Mouse (Mus musculus): ENCODE results near the gene Slit3. TPM values are rescaled to one million over a fixed set of nuclear protein-coding genes. Genes with fewer than 3 reads are reported as not detected.

Gene Slit3
- polyA plus RNA-seq, 1 experiment from 2014 or later, result 4.5 TPM

DNA sequence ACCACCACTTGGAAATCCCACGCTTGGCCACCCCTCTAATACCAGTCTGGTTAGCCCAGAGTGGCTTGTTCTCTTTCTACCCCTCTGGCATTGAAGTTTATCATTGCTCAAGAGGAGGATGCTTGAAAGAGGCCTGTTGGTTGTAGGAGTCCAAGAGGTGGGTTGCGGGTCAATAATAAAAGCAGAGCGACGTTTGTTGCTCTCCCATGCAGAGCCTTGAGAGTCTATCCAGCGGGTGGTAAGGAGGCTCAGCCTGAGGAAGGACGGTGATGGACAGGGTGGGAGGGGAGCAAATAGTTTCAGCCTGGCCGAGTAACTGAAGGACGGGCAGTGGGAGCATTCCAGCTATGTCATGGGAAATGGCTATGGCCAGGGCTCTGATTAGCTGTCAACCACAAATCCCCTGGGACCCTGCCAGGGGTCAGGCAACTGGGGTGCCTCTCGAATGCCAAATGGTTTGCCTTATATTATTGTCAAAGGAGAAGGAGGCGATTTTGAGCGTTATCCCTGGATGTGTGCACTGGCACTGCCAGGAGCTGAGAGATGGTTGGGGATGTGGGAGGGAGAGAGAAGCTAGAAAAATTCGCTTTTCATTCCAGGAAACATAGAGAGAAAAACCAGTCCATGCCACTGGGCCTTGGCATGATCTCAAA is 141.4 kb downstream of the Slit3 start:
- Histone ChIP-seq H3K4me1 (ENCODE audit: control insufficient read depth, insufficient read depth, low read length) (no peaks in the 10 kb centered on the region; the same call in 1 of the 2 replicates), H3K27me3 (ENCODE audit: control insufficient read depth, insufficient read depth, low read depth, low read length) (no peaks in the 10 kb centered on the region; the same call in 1 of the 2 replicates), H3K36me3 (ENCODE audit: control insufficient read depth, insufficient read depth, low read length) (no peaks in the 10 kb centered on the region), H3K27ac (ENCODE audit: low read length) (no peak overlapping the region), H3K9me3 (replicated peaks; ENCODE audit: control insufficient read depth, low read length, poor library complexity, severe bottlenecking) (peaks cover 3% of the 10 kb centered on the region; the same call in 1 of the 2 replicates), H3K4me3 (ENCODE audit: low read depth, low read length) (no peak overlapping the region), H3K4me2 (ENCODE audit: low read length) (no peak overlapping the region), H3K9ac (ENCODE audit: low read depth, low read length) (no peak overlapping the region)
- ATAC-seq, result no peak
- 59% methylated on average over 12 of the region's 12 CpGs for WGBS

DNA sequence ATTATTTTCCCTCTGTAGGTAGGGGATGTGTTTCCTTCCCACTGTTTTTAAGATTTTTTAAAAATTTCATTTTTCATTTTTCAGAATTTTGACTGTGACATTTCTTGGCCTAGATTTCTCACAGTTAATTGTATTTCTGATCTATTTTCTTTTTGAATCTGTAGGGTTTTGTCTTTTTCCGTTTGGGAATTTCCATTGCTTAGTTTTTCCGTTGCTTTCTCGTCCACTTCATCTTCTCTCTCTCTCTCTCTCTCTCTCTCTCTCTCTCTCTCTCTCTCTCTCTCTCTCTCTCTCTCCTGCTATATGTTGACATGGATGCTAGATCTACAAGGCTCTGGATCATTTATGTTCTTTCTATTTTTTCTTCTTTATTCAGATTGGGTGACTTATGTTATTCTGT is 143.7 kb downstream of the Slit3 start:
- Histone ChIP-seq H3K4me1 (ENCODE audit: control insufficient read depth, insufficient read depth, low read length) (no peaks in the 10 kb centered on the region; the same call in 1 of the 2 replicates), H3K4me3 (ENCODE audit: low read depth, low read length) (no peak overlapping the region), H3K27ac (ENCODE audit: low read length) (no peak overlapping the region), H3K36me3 (ENCODE audit: control insufficient read depth, insufficient read depth, low read length) (no peaks in the 10 kb centered on the region), H3K9me3 (replicated peaks; ENCODE audit: control insufficient read depth, low read length, poor library complexity, severe bottlenecking) (peaks cover 3% of the 10 kb centered on the region; the same call in 1 of the 2 replicates), H3K27me3 (ENCODE audit: control insufficient read depth, insufficient read depth, low read depth, low read length) (no peaks in the 10 kb centered on the region; the same call in 1 of the 2 replicates), H3K9ac (ENCODE audit: low read depth, low read length) (no peak overlapping the region), H3K4me2 (ENCODE audit: low read length) (no peak overlapping the region)
- WGBS, result 96% methylated on average over 3 of the region's 3 CpGs
- ATAC-seq, result no peak

DNA sequence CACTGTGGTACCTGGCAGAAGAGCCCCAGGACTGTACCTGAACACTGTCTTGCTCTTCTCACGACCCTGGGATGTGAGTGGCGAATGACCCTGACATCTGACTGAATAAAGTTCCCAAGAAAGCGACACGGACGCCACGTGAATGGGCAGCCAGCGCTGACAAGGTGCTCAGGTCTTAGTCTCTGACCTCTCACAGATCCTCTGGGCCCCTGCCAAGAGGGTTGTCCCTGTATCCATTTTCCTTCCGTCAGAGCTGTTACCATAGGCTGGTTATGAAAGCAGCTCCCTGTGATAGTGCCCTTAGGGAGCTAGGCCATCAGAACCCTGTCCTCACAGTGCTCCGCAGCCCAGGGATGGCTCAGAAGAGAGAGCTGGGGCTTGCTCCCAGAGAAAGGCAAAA is 149.4 kb downstream of the Slit3 start:
- Histone ChIP-seq H3K4me3 (ENCODE audit: low read depth, low read length) (no peak overlapping the region), H3K27me3 (ENCODE audit: control insufficient read depth, insufficient read depth, low read depth, low read length) (no peaks in the 10 kb centered on the region), H3K9me3 (replicated peaks; ENCODE audit: control insufficient read depth, low read length, poor library complexity, severe bottlenecking) (no peaks in the 10 kb centered on the region), H3K4me2 (ENCODE audit: low read length) (no peak overlapping the region), H3K4me1 (ENCODE audit: control insufficient read depth, insufficient read depth, low read length) (0 out of 2 replicates have a peak, but pooled peaks cover 3% of the 10 kb centered on the region), H3K27ac (ENCODE audit: low read length) (no peak overlapping the region), H3K9ac (ENCODE audit: low read depth, low read length) (no peak overlapping the region), H3K36me3 (ENCODE audit: control insufficient read depth, insufficient read depth, low read length) (no peaks in the 10 kb centered on the region)
- WGBS, result 88% methylated on average over 9 of the region's 9 CpGs
- no peak for ATAC-seq

DNA sequence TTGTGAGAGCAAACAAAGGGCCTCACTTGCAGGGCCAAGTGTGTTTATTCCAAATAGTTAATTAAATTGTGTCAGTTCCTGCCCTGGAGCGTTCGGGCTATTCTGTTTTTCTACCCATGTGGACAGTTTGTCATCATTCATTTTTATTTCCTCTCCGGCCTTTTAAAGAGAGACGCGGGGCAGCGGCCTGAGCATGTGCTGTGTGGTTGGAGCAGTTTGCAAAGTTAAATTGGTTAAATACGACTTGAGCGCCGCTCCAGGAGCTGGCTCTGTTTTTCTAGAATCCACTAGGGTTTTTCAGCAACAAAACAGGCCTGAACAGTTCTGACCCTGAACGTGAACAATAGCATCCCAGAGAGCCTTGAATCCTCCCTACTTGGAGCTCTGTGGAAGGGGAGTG is 152.4 kb downstream of the Slit3 start:
- WGBS, result 57% methylated on average over 10 of the region's 10 CpGs
- no peaks in the 10 kb centered on the region for H3K27me3 ChIP-seq (ENCODE audit: control insufficient read depth, insufficient read depth, low read depth, low read length)
- no peak for ATAC-seq
- H3K9ac ChIP-seq (ENCODE audit: low read depth, low read length), result no peak overlapping the region
- H3K4me2 ChIP-seq (ENCODE audit: low read length), result no peak overlapping the region
- no peak overlapping the region for H3K4me3 ChIP-seq (ENCODE audit: low read depth, low read length)
- H3K36me3 ChIP-seq (ENCODE audit: control insufficient read depth, insufficient read depth, low read length), result no peaks in the 10 kb centered on the region
- peaks cover 3% of the 10 kb centered on the region; the same call in 1 of the 2 replicates for H3K4me1 ChIP-seq (ENCODE audit: control insufficient read depth, insufficient read depth, low read length)
- H3K27ac ChIP-seq (ENCODE audit: low read length), result no peak overlapping the region
- H3K9me3 ChIP-seq (replicated peaks; ENCODE audit: control insufficient read depth, low read length, poor library complexity, severe bottlenecking), result no peaks in the 10 kb centered on the region

DNA sequence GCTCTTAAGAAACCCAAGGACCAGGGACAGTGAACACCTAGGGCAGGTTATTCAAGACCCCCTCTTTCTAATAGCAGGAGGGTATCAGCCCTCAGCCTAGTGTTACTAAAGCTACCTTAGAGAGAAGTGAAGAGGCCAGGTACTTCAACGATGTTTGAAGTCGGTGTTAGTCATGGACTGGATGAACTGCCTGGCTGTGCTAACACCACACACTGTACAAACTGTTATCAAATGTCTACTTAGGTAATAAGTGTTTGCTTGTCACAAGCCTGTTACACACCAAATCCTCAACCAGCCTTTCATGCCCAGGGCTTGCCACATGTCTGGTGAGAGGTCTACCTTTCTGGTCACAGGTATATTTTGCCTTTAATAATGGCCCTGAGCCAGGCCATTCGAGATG is 153.0 kb downstream of the Slit3 start:
- Histone ChIP-seq H3K36me3 (ENCODE audit: control insufficient read depth, insufficient read depth, low read length) (no peaks in the 10 kb centered on the region), H3K9me3 (replicated peaks; ENCODE audit: control insufficient read depth, low read length, poor library complexity, severe bottlenecking) (no peaks in the 10 kb centered on the region), H3K27me3 (ENCODE audit: control insufficient read depth, insufficient read depth, low read depth, low read length) (no peaks in the 10 kb centered on the region), H3K27ac (ENCODE audit: low read length) (no peak overlapping the region), H3K4me1 (ENCODE audit: control insufficient read depth, insufficient read depth, low read length) (peaks cover 3% of the 10 kb centered on the region; the same call in 1 of the 2 replicates), H3K4me3 (ENCODE audit: low read depth, low read length) (no peak overlapping the region), H3K4me2 (ENCODE audit: low read length) (no peak overlapping the region), H3K9ac (ENCODE audit: low read depth, low read length) (no peak overlapping the region)
- 90% methylated on average over 3 of the region's 3 CpGs for WGBS
- ATAC-seq, result no peak

DNA sequence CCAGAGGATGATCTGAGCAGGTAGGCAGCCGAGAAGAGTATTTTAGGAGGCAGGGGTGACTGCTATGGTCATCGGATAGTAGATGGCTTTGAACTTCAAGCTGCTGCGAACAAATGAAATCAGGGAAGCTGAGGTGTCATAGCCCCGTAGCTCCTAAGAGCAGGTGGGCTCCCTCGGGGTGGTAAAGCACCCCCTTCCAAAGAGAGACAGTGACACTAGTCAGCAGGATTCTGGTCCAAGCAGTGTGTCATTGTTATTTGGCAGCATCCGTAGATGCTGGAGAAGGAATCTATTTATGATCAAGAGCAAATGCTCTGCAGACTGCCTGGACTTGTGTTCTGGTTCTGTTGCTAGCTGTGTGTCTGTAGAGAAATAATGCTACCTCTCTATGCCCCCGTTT is 154.3 kb downstream of the Slit3 start:
- H3K4me2 ChIP-seq (ENCODE audit: low read length), result no peak overlapping the region
- WGBS, result 91% methylated on average over 7 of the region's 7 CpGs
- no peak overlapping the region for H3K4me3 ChIP-seq (ENCODE audit: low read depth, low read length)
- H3K27me3 ChIP-seq (ENCODE audit: control insufficient read depth, insufficient read depth, low read depth, low read length), result no peaks in the 10 kb centered on the region; the same call in 1 of the 2 replicates
- H3K36me3 ChIP-seq (ENCODE audit: control insufficient read depth, insufficient read depth, low read length), result no peaks in the 10 kb centered on the region
- no peak overlapping the region for H3K9ac ChIP-seq (ENCODE audit: low read depth, low read length)
- H3K4me1 ChIP-seq (ENCODE audit: control insufficient read depth, insufficient read depth, low read length), result peaks cover 3% of the 10 kb centered on the region; the same call in 1 of the 2 replicates
- no peaks in the 10 kb centered on the region for H3K9me3 ChIP-seq (replicated peaks; ENCODE audit: control insufficient read depth, low read length, poor library complexity, severe bottlenecking)
- ATAC-seq, result no peak
- H3K27ac ChIP-seq (ENCODE audit: low read length), result no peak overlapping the region

DNA sequence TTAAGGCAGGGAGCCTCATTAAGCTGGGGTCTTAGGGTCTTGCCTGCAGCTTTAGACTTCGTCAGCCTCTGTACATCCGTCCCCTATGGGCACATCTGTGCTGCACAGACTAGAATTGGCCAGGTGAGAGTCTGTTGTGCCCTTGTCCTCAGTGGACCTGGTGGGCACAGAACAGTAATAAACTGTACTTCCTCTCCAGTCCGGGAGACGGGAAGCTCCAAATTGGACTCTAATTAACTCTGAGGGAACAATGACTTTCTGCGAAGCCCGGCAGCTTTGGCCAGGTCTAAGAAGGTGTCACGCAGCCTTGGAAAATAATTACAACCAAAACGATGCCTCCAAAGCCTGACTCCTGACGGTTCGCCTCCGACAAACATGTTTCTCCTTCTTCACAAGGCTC is 155.0 kb downstream of the Slit3 start:
- WGBS, result 74% methylated on average over 11 of the region's 11 CpGs

DNA sequence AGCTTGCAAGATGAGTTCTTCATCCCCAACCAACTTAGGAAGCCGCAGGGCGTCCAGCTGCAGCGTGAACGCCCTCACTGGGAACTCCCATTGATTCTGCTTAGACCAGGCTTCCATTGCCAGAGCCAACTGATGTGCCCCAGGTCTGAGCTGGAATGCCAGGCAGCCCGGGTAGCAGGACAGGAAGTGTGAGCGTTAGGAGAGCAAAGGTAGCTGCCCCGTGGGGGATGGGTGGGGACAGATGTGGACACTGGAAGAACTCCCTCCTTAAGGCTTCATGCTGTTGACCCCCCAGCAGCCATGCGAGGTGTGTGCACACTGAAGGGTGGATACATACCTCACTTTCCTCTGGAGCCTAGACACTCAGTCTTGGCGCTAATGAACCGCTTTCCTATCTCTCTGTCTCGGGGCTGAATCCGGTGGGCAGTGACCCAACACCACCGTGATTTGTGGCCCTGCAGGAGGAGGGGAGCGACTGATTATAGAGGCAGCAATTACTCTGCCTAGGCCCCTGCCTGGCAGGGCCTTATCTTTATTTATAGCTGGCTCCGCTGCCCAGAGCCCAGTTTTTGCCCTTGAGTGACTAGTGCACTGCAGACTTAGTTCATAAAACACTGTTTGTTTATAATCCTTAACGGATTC is 157.2 kb downstream of the Slit3 start:
- Histone ChIP-seq H3K36me3 (ENCODE audit: control insufficient read depth, insufficient read depth, low read length) (no peaks in the 10 kb centered on the region), H3K4me1 (ENCODE audit: control insufficient read depth, insufficient read depth, low read length) (peaks cover 10% of the 10 kb centered on the region), H3K4me2 (ENCODE audit: low read length) (no peak overlapping the region), H3K27ac (ENCODE audit: low read length) (no peak overlapping the region), H3K9ac (ENCODE audit: low read depth, low read length) (no peak overlapping the region), H3K9me3 (replicated peaks; ENCODE audit: control insufficient read depth, low read length, poor library complexity, severe bottlenecking) (no peaks in the 10 kb centered on the region), H3K27me3 (ENCODE audit: control insufficient read depth, insufficient read depth, low read depth, low read length) (no peaks in the 10 kb centered on the region; the same call in 1 of the 2 replicates), H3K4me3 (ENCODE audit: low read depth, low read length) (no peak overlapping the region)
- ATAC-seq, result no peak
- WGBS, result 77% methylated on average over 16 of the region's 16 CpGs

More for the DNA sequence above, 155.0 kb downstream of the Slit3 start:
- H3K4me1 ChIP-seq (ENCODE audit: control insufficient read depth, insufficient read depth, low read length), result peaks cover 3% of the 10 kb centered on the region; the same call in 1 of the 2 replicates
- no peak overlapping the region for H3K4me2 ChIP-seq (ENCODE audit: low read length)
- H3K9ac ChIP-seq (ENCODE audit: low read depth, low read length), result no peak overlapping the region
- no peaks in the 10 kb centered on the region for H3K9me3 ChIP-seq (replicated peaks; ENCODE audit: control insufficient read depth, low read length, poor library complexity, severe bottlenecking)
- H3K27me3 ChIP-seq (ENCODE audit: control insufficient read depth, insufficient read depth, low read depth, low read length), result no peaks in the 10 kb centered on the region; the same call in 1 of the 2 replicates
- no peaks in the 10 kb centered on the region for H3K36me3 ChIP-seq (ENCODE audit: control insufficient read depth, insufficient read depth, low read length)
- no peak for ATAC-seq
- no peak overlapping the region for H3K4me3 ChIP-seq (ENCODE audit: low read depth, low read length)
- H3K27ac ChIP-seq (ENCODE audit: low read length), result no peak overlapping the region

DNA sequence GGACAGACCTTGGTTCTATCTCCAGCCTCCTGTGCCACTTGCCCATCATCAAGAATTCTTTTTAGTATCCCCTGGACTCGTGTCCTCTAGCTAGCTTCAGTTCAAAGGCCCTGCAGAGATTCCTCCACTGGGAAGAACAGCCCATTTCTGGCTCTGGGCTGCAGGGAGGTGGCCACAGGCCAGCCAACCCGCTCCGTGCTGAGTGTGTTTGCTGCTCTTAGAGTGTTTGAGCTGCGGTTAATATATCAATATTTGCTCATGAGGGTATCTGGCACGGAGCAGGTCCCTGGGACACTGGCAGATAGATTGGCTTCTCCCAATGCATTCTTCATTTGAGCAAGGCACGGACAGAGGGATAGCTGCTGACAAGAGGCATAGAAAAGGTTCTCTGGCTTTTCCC is 159.8 kb downstream of the Slit3 start:
- Histone ChIP-seq H3K4me3 (ENCODE audit: low read depth, low read length) (no peak overlapping the region), H3K36me3 (ENCODE audit: control insufficient read depth, insufficient read depth, low read length) (no peaks in the 10 kb centered on the region), H3K9me3 (replicated peaks; ENCODE audit: control insufficient read depth, low read length, poor library complexity, severe bottlenecking) (no peaks in the 10 kb centered on the region), H3K27ac (ENCODE audit: low read length) (no peak overlapping the region), H3K4me1 (ENCODE audit: control insufficient read depth, insufficient read depth, low read length) (peaks cover 18% of the 10 kb centered on the region), H3K27me3 (ENCODE audit: control insufficient read depth, insufficient read depth, low read depth, low read length) (no peaks in the 10 kb centered on the region; the same call in none of the 2 replicates), H3K9ac (ENCODE audit: low read depth, low read length) (no peak overlapping the region), H3K4me2 (ENCODE audit: low read length) (no peak overlapping the region)
- 71% methylated on average over 6 of the region's 6 CpGs for WGBS
- ATAC-seq, result no peak

All from midbrain, embryonic 16.5 days (tissue).